Mouse (Mus musculus) fibroblast of lung, adult 2 months (primary cell): ENCODE measurements at regions not wholly inside any gene's neighbourhood (a gene's known extent, or its start where the extent isn't known, plus 50 kb on each side); places are given as distances from the start of the nearest gene placed in this dataset.

ENCODE experiments used
- DNase-seq: peaks from one replicate; pipeline ENCODE4 v3.0.0-alpha.2; 2011; ENCODE audit warnings: low read depth

GRCm38 (mm10) chr3:119893165-119893910, 109.1 kb upstream of the Ptbp2 start:
- no peak for DNase-seq

GRCm38 (mm10) chr3:119892533-119893164, 108.4 kb upstream of the Ptbp2 start:
- DNase-seq, result no peak

GRCm38 (mm10) chr3:119890911-119891310, 106.6 kb upstream of the Ptbp2 start:
- DNase-seq, result no peak

GRCm38 (mm10) chr3:119888487-119888886, 104.2 kb upstream of the Ptbp2 start:
- DNase-seq, result no peak

GRCm38 (mm10) chr3:119876395-119876794, 92.1 kb upstream of the Ptbp2 start:
- DNase-seq, result no peak

- DNase-seq, result no peak
These were observed 90.8 kb upstream of the Ptbp2 start for GRCm38 (mm10) chr3:119875061-119875460.

- no peak for DNase-seq
These were observed 78.1 kb upstream of the Ptbp2 start for GRCm38 (mm10) chr3:119862194-119862957.
